Mouse (Mus musculus): ENCODE data around the gene Hkdc1. TPM values are rescaled to one million over a fixed set of nuclear protein-coding genes. Genes with fewer than 3 reads are reported as not detected.
"Not testable (repeated sequence)": the region's sequence is repeated elsewhere in the genome, so short reads cannot be mapped to it uniquely, and the experiment has no call there.

Gene Hkdc1
- 0.13 and 0.30 TPM in 2 replicates for polyA plus RNA-seq (2015; fragmentation: Nextera tagmentation; extraction: Ambion mirVana)

DNA sequence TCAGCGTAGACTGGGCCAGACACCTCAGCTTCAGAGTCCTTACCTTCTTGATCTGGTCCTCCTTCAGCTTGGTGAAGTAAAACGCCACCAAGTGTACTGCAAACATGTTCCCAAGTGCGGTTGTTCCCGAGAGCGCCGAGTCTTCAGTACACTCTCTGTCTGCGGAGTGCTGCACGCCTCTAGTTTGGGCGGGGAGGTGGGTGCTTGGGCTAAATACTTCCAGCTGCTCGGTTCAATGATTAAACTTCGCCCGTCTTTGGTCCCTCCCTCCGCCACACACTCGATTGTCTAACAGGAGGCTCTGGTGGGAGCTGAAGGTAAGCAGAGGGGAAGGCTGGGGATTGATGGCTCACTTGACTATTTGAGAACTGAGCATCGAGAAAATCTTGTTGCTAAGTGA is at the start of gene Hkdc1:
Hkdc1 (minus strand) TSS at position 237 of the 400 bp plus-strand sequence.
- H3K9ac ChIP-seq = no peak within 1 kb of the TSS
- H3K4me3 ChIP-seq = no peak within 1 kb of the TSS
- no peak for ATAC-seq (replicated peaks; ENCODE audit: insufficient number of reproducible peaks, insufficient read depth, low FRiP score, low read depth)
- H3K36me3 ChIP-seq = no peaks in the 10 kb centered on the region
- WGBS = 61% methylated on average over 15 of the region's 15 CpGs
- peaks cover 14% of the 10 kb centered on the region for H3K4me1 ChIP-seq (replicated peaks)
- H3K4me2 ChIP-seq = no peak within 1 kb of the TSS
- no peaks in the 10 kb centered on the region for H3K27me3 ChIP-seq
- H3K9me3 ChIP-seq (replicated peaks) = no peaks in the 10 kb centered on the region
- H3K27ac ChIP-seq = peak within 1 kb of the TSS; percentile 52; the same call in 1 of the 2 replicates

DNA sequence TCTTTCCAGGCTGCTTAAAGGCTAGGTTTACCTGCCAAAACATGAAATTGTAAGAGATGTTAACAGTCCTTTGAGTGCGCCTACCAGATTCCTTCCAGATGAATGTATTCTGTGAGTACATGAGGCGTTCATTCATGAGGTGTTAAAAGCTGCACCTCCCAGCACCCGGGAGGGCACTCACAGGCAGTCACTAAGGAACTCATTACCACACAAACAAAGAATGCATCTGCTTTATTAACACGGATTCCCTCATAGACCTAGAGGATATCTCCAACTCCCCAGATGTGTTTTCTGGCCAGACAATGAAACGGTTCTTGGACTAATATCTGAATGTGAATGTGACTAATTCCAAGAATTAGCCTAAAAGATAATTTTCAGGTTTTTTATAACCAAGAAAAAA is 48.8 kb upstream of the Hkdc1 start:
- H3K36me3 ChIP-seq = peaks cover 17% of the 10 kb centered on the region; the same call in 1 of the 2 replicates
- peaks cover 2% of the 10 kb centered on the region; the same call in 1 of the 2 replicates for H3K4me1 ChIP-seq (replicated peaks)
- H3K4me3 ChIP-seq = no peak overlapping the region
- 31% methylated on average over 5 of the region's 5 CpGs for WGBS
- no peaks in the 10 kb centered on the region for H3K9me3 ChIP-seq (replicated peaks)
- no peak overlapping the region for H3K27ac ChIP-seq
- H3K9ac ChIP-seq = no peak overlapping the region
- ATAC-seq (replicated peaks; ENCODE audit: insufficient number of reproducible peaks, insufficient read depth, low FRiP score, low read depth) = no peak
- no peak overlapping the region for H3K4me2 ChIP-seq
- H3K27me3 ChIP-seq = no peaks in the 10 kb centered on the region

DNA sequence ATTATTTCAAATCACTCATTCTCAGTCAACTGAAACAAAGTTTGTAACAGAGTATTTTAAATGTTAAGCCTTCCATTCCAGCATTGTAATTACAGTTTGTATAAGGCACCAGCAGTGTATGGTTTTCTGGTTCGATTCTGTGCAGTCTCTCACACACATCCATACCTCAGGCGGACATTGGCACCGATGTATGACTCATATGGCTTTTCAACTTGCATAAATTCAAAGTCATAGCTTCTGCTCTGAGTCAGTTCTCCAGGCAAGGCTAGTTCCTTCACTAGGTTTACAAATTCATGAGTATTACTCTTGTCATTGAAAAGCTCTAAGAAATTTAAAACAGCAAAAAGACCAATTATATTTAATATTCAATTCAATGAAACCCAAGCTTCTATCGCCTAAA is 47.4 kb upstream of the Hkdc1 start:
- ATAC-seq (replicated peaks; ENCODE audit: insufficient number of reproducible peaks, insufficient read depth, low FRiP score, low read depth) = no peak
- peaks cover 2% of the 10 kb centered on the region; the same call in 1 of the 2 replicates for H3K4me1 ChIP-seq (replicated peaks)
- H3K27me3 ChIP-seq = no peaks in the 10 kb centered on the region
- no peak overlapping the region for H3K9ac ChIP-seq
- no peak overlapping the region for H3K4me3 ChIP-seq
- peaks cover 17% of the 10 kb centered on the region; the same call in 1 of the 2 replicates for H3K36me3 ChIP-seq
- no peak overlapping the region for H3K4me2 ChIP-seq
- H3K27ac ChIP-seq = no peak overlapping the region
- no peaks in the 10 kb centered on the region for H3K9me3 ChIP-seq (replicated peaks)
- 90% methylated on average over 4 of the region's 4 CpGs for WGBS

DNA sequence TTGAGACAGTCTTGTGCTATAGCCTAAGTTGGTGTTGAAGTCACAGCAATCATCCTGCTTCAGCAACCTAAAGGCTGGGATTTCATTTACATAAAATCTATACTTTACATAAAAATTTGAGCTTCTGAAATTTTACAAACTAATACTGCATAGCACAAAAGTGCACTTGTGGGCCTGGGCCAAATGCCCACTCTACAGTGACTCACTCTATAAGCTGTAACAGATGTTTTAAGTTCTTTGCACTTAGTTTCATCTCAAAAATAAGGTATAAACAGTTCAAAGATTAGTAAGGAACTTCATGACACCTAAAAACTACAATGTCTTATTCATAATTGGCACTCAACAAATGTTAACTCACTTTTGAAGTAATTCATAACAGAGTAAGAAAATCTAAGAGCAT is 39.0 kb upstream of the Hkdc1 start:
- H3K9ac ChIP-seq = no peak overlapping the region
- H3K9me3 ChIP-seq (replicated peaks) = no peaks in the 10 kb centered on the region
- H3K27ac ChIP-seq = no peak overlapping the region
- no peak for ATAC-seq (replicated peaks; ENCODE audit: insufficient number of reproducible peaks, insufficient read depth, low FRiP score, low read depth)
- H3K36me3 ChIP-seq = peaks cover 47% of the 10 kb centered on the region
- H3K4me3 ChIP-seq = no peak overlapping the region
- H3K27me3 ChIP-seq = no peaks in the 10 kb centered on the region
- no peak overlapping the region for H3K4me2 ChIP-seq
- no peaks in the 10 kb centered on the region for H3K4me1 ChIP-seq (replicated peaks)

DNA sequence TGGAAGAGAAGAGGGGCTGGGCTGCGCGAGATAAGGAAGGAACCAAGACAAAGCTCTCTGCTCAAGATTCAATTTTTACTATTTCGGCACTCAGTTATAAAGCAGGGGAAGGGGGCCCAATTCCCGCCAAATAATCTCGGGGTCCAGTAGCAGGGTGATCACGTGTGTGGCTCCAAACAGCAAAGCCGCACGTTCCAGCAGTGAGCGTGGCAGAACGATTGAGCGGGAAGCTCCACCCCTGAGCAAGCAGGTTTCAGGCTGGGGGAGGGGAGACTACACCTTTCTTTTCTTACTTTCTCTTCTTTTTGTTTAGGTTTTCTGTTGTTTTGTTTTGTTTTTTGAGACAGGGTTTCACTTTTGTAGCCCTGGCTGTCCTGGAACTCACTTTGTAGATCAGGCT is 29.7 kb upstream of the Hkdc1 start:
- not testable (repeated sequence) for H3K9ac ChIP-seq; H3K27ac ChIP-seq; H3K27me3 ChIP-seq; H3K4me2 ChIP-seq; H3K9me3 ChIP-seq (replicated peaks); ATAC-seq (replicated peaks; ENCODE audit: insufficient number of reproducible peaks, insufficient read depth, low FRiP score, low read depth); H3K4me3 ChIP-seq
- WGBS = 64% methylated on average over 11 of the region's 11 CpGs
- Histone ChIP-seq H3K36me3 (peaks cover 21% of the 10 kb centered on the region), H3K4me1 (replicated peaks) (peaks cover 12% of the 10 kb centered on the region)

DNA sequence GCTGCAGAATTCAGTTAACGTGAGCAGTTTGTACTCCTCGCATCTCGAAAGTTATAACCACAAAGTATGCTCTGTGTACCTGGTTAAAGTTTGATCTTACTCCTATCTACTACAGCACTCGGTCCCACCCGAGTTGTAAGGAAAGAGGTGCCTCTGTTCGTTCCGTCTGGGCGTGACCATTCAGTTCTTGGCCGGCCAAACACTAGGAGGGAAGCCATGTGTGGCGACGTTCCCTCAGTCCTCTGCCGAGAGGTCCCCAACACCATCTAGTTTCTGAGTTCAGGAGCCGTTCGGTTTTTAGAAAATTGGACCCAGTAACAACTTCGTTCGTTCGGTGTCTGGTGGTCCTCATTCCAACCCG is 28.0 kb upstream of the Hkdc1 start:
- H3K9ac ChIP-seq = peak overlapping the region; percentile 99; the same call in 1 of the 2 replicates
- ATAC-seq (replicated peaks; ENCODE audit: insufficient number of reproducible peaks, insufficient read depth, low FRiP score, low read depth) = no peak
- WGBS = 33% methylated on average over 18 of the region's 18 CpGs

DNA sequence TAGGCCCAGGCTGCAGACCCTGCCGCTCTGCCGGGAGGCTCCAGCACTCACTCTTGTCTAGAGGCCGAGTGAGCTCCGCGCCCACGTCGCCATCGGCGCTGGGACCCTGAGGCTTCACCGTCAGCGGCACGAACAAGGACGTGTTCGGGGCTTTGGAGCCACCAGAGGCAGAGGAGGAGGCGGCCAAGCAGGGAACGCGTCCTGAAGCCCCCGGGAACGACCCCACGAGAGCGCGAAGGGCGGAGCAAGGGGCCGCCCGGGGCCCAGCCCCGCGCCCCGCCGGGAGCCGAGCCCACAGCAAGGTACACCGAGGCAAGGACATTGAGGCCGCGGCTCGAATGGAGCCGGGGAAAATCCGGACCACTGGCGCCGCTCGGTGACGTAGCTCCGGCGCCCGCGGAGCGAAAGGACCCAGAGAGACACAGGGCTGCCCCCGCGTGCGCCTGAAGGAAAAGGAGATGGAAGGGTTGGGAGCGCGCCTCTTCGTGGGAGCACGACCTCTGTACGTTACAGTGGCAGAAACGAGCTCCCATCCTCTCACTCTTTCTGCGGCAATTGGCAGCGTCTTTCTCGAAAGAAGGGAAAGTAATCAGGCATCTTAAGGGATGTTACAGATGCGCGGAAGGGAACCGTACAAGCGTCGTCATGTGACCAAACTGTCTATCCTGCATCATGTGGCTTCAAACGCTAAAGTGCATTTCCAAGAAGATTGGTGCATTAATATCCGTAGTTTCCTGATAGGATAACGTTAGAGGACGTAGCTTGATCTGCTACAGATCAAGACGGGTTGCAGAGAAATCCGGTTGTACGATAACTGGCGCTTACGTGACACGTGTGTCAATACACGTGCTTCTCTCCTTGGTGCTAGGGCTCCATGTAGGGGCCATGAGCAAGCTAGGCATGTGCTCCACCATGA is 27.3 kb upstream of the Hkdc1 start, which contains the start of the genes 4930507D05Rik and Supv3l1:
4930507D05Rik (plus strand) TSS at position 126 of the 916 bp plus-strand sequence.
Supv3l1 (minus strand) TSS at position 375 of the 916 bp plus-strand sequence.
- Histone ChIP-seq H3K27me3 (no peaks in the 10 kb centered on the region), H3K4me3 (peak within 1 kb of the TSS; percentile 92), H3K36me3 (peaks cover 27% of the 10 kb centered on the region), H3K9ac (peak within 1 kb of the TSS; percentile 99), H3K27ac (peak within 1 kb of the TSS; percentile 86), H3K9me3 (replicated peaks) (no peaks in the 10 kb centered on the region), H3K4me2 (peak within 1 kb of the TSS; percentile 63), H3K4me1 (replicated peaks) (peaks cover 12% of the 10 kb centered on the region)
- peak; percentile 80 for ATAC-seq (replicated peaks; ENCODE audit: insufficient number of reproducible peaks, insufficient read depth, low FRiP score, low read depth)
- WGBS = under 1% methylated on average over 73 of the region's 73 CpGs

More for the DNA sequence above, 28.0 kb upstream of the Hkdc1 start:
- Histone ChIP-seq H3K36me3 (peaks cover 22% of the 10 kb centered on the region), H3K27me3 (no peaks in the 10 kb centered on the region), H3K4me3 (peak overlapping the region; percentile 92), H3K4me1 (replicated peaks) (peaks cover 12% of the 10 kb centered on the region), H3K27ac (peak overlapping the region; percentile 86), H3K4me2 (peak overlapping the region; percentile 63), H3K9me3 (replicated peaks) (no peaks in the 10 kb centered on the region)

DNA sequence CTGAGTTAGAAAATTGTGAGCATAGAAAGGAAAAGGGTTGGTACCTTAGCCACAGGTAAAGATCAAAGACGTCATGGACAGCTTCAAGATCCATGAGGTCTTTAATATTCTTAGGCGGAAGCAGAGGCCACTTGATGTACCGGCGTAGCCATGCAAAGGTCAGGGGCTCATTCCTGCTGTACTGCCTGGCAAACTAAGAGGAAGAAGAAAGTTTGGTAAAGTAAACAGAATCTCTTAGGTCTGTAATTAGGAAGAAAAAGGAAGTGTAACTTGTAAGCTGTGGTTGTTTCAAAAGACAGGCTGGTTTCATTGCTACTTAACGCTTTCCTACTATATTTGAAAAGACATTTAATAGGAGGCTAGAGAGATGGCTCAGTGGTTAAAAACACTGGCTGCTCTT is 8.1 kb upstream of the Hkdc1 start:
- Histone ChIP-seq H3K27me3 (no peaks in the 10 kb centered on the region), H3K9me3 (replicated peaks) (no peaks in the 10 kb centered on the region), H3K4me1 (replicated peaks) (peaks cover 2% of the 10 kb centered on the region), H3K4me3 (no peak overlapping the region), H3K27ac (no peak overlapping the region), H3K36me3 (peaks cover 74% of the 10 kb centered on the region), H3K4me2 (no peak overlapping the region), H3K9ac (no peak overlapping the region)
- no peak for ATAC-seq (replicated peaks; ENCODE audit: insufficient number of reproducible peaks, insufficient read depth, low FRiP score, low read depth)
- WGBS = 93% methylated on average over 5 of the region's 5 CpGs

DNA sequence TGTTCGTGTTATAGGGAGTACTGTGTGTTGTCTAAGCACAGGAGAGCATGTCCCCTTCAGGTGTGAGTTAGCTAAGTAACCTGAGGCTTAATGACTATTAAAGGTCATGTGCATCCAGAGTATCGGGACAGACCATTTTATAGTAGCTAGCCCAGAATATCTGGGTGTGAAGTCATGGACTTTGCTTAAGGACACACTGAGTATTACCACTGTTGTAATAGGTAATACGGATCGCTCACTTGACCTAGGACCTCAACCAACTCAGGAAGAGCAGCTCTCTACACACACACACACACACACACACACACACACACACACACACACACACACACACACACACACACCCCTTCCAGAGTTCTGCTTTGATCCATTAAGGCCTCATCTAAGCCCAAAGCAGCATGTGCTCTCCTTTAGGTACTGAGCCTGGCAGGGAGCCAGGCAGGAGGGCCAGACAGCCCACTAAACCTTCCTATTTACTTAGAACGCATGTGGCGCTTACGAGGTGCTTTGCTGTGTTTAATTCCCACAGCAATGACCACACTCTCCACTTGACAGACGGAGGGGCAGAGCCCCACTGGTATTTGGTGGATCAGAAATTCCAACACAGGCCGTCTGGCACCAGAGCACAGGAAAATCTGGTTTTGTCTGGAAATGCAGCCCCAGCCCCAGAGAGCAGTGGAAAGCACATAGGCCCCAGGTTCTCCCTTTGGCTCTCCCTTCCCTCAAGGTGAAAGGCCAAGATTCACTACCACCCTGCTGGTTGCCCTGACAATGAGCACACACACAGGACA is 3.0 kb upstream of the Hkdc1 start:
- ATAC-seq (replicated peaks; ENCODE audit: insufficient number of reproducible peaks, insufficient read depth, low FRiP score, low read depth) = no peak
- Histone ChIP-seq H3K4me1 (replicated peaks) (peaks cover 14% of the 10 kb centered on the region), H3K27ac (no peak overlapping the region; the same call in 1 of the 2 replicates), H3K9me3 (replicated peaks) (no peaks in the 10 kb centered on the region), H3K4me3 (no peak overlapping the region), H3K4me2 (no peak overlapping the region), H3K27me3 (no peaks in the 10 kb centered on the region), H3K9ac (no peak overlapping the region), H3K36me3 (peaks cover 24% of the 10 kb centered on the region)
- 47% methylated on average over 9 of the region's 9 CpGs for WGBS

DNA sequence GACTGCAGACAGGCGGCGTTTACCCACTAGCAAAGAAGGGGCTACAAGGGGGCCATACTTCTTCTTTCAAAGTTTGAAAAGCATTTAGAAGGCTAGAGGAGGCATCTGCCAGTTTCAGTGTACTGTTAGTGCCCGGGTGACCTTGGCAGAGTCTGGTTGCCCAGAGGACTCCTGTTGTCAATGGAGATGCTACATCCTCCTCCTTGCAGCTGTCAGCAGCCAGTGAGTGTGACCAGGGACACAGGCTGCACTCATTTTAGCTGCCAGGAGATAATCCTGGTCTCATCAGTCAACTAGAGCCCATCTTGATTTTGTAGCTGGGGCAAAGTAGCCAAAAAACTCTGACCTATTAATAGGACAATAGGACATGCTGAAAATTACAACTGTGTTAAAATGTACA is 1.2 kb downstream of the Hkdc1 start:
- H3K4me1 ChIP-seq (replicated peaks) = peaks cover 14% of the 10 kb centered on the region
- H3K27ac ChIP-seq = peak overlapping the region; percentile 52
- H3K27me3 ChIP-seq = no peaks in the 10 kb centered on the region
- no peak overlapping the region for H3K4me3 ChIP-seq
- H3K36me3 ChIP-seq = no peaks in the 10 kb centered on the region
- peak; percentile 58; the same call in 1 of the 2 replicates for ATAC-seq (replicated peaks; ENCODE audit: insufficient number of reproducible peaks, insufficient read depth, low FRiP score, low read depth)
- H3K9me3 ChIP-seq (replicated peaks) = no peaks in the 10 kb centered on the region
- H3K9ac ChIP-seq = no peak overlapping the region
- H3K4me2 ChIP-seq = no peak overlapping the region
- 49% methylated on average over 3 of the region's 3 CpGs for WGBS

DNA sequence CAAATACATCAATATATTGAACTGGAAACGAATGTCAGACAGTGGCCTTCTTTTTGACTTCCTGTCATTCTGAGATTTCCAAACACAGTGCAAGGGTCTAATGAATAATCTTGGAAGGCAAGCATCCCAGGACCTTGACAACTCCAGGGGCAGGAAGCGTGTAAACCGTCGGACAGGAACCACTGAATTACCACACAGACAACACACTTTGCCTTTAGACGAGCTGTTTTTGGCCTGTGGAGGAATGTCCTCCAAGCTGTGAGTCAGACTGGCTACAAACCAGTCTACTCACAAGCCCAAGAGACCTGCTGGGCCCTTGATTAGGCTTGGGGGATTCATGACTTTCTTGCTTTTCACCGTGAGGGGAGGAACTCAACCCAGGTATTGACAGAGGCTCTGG is 1.9 kb downstream of the Hkdc1 start:
- no peak overlapping the region for H3K9ac ChIP-seq
- no peak overlapping the region for H3K4me2 ChIP-seq
- no peaks in the 10 kb centered on the region for H3K27me3 ChIP-seq
- peaks cover 11% of the 10 kb centered on the region for H3K4me1 ChIP-seq (replicated peaks)
- H3K9me3 ChIP-seq (replicated peaks) = no peaks in the 10 kb centered on the region
- no peak overlapping the region for H3K4me3 ChIP-seq
- no peaks in the 10 kb centered on the region for H3K36me3 ChIP-seq
- 54% methylated on average over 6 of the region's 6 CpGs for WGBS
- no peak overlapping the region for H3K27ac ChIP-seq
- ATAC-seq (replicated peaks; ENCODE audit: insufficient number of reproducible peaks, insufficient read depth, low FRiP score, low read depth) = no peak

Measured in heart, embryonic 15.5 days (tissue).